Mouse (Mus musculus) midbrain, embryonic 15.5 days (tissue): ENCODE data around the gene Armc10. TPM values are rescaled to one million over a fixed set of nuclear protein-coding genes. Genes with fewer than 3 reads are reported as not detected.
"Not testable (repeated sequence)": the region's sequence is repeated elsewhere in the genome, so short reads cannot be mapped to it uniquely, and the experiment has no call there.

Experiments used
- ATAC-seq: fragments of 200-750 bp; cut with Nextera tagmentation; replicated peaks from 2 replicates; pipeline ENCODE4 v1.8.0; 2017; ENCODE audit warnings: moderate TSS enrichment
- H3K27ac ChIP-seq: fragments of 300-500 bp; sonication (generic); 2 replicates; pipeline ENCODE4 v1.5.1; 2015; ENCODE audit warnings: mild to moderate bottlenecking, inconsistent platforms
- H3K27me3 ChIP-seq: fragments of 300-500 bp; sonication (generic); replicated peaks from 2 replicates; pipeline ENCODE4 v1.6.1; 2015; ENCODE audit warnings: inconsistent platforms
- H3K36me3 ChIP-seq: fragments of 300-500 bp; sonication (generic); replicated peaks from 2 replicates; pipeline ENCODE4 v1.6.1; 2015; ENCODE audit warnings: inconsistent platforms
- H3K4me1 ChIP-seq: fragments of 300-500 bp; sonication (generic); 2 replicates; pipeline ENCODE4 v1.6.1; 2015; ENCODE audit warnings: inconsistent platforms
- H3K4me2 ChIP-seq: fragments of 300-500 bp; sonication (generic); 2 replicates; pipeline ENCODE4 v1.6.1; 2015; ENCODE audit warnings: inconsistent platforms, mild to moderate bottlenecking, moderate library complexity
- H3K4me3 ChIP-seq: fragments of 300-500 bp; sonication (generic); 2 replicates; pipeline ENCODE4 v1.5.1; 2015; ENCODE audit warnings: mild to moderate bottlenecking, inconsistent platforms
- H3K9ac ChIP-seq: fragments of 300-500 bp; sonication (generic); 2 replicates; pipeline ENCODE4 v1.6.1; 2015; ENCODE audit warnings: mild to moderate bottlenecking, inconsistent platforms
- H3K9me3 ChIP-seq: fragments of 300-500 bp; sonication (generic); 2 replicates; pipeline ENCODE4 v1.6.1; 2016; ENCODE audit warnings: inconsistent platforms
- WGBS: fragments of 180-500 bp; shearing (Covaris S2); methylation state at CpG from one replicate; pipeline ENCODE4 v1.1.7; 2015; ENCODE audit warnings: mixed read lengths; 5-methylcytosine and 5-hydroxymethylcytosine counted together
- polyA plus RNA-seq: library from polyadenylated mRNA; unstranded; fragments of >200 nt; fragmentation: Nextera tagmentation; extraction: Ambion mirVana; gene quantifications from 2 replicates; pipeline ENCODE4 v1.2.1, GENCODE M21; 2015

Gene Armc10
- polyA plus RNA-seq, 1 experiment from 2014 or later = 60.2 TPM

GRCm38 (mm10) chr5:21699555-21699954 lies 53.9 kb downstream of the Armc10 start:
- not testable (repeated sequence) for H3K4me3 ChIP-seq, H3K27me3 ChIP-seq, H3K4me2 ChIP-seq, H3K4me1 ChIP-seq, H3K9ac ChIP-seq, ATAC-seq, H3K9me3 ChIP-seq, H3K27ac ChIP-seq, H3K36me3 ChIP-seq
- 84% methylated on average over 3 of the region's 3 CpGs for WGBS

- H3K9ac ChIP-seq = peak overlapping the region; percentile 33; the same call in 1 of the 2 replicates
- no peak for ATAC-seq
- WGBS = 10% methylated on average over 10 of the region's 10 CpGs
- H3K9me3 ChIP-seq = no peaks in the 10 kb centered on the region
- H3K27me3 ChIP-seq = no peaks in the 10 kb centered on the region
- peak overlapping the region; percentile 54 for H3K4me2 ChIP-seq
- H3K36me3 ChIP-seq = no peaks in the 10 kb centered on the region
- H3K27ac ChIP-seq = no peak overlapping the region
- H3K4me3 ChIP-seq = peak overlapping the region; percentile 90
- H3K4me1 ChIP-seq = peaks cover 3% of the 10 kb centered on the region
These were observed 54.7 kb downstream of the Armc10 start for GRCm38 (mm10) chr5:21700272-21700821.

GRCm38 (mm10) chr5:21700934-21701333 lies 55.3 kb downstream of the Armc10 start:
- H3K36me3 ChIP-seq = no peaks in the 10 kb centered on the region
- H3K27ac ChIP-seq = peak overlapping the region; percentile 99
- H3K4me3 ChIP-seq = peak overlapping the region; percentile 90
- peaks cover 3% of the 10 kb centered on the region for H3K4me1 ChIP-seq
- WGBS = under 1% methylated on average over 22 of the region's 22 CpGs
- H3K4me2 ChIP-seq = peak overlapping the region; percentile 54
- peak; percentile 89 for ATAC-seq
- no peaks in the 10 kb centered on the region for H3K9me3 ChIP-seq
- H3K27me3 ChIP-seq = no peaks in the 10 kb centered on the region
- peak overlapping the region; percentile 33 for H3K9ac ChIP-seq

- H3K9ac ChIP-seq = peak within 1 kb of the TSS; percentile 94
- no peaks in the 10 kb centered on the region for H3K27me3 ChIP-seq
- H3K27ac ChIP-seq = peak within 1 kb of the TSS; percentile 99
- WGBS = under 1% methylated on average over 53 of the region's 59 CpGs
- H3K36me3 ChIP-seq = no peaks in the 10 kb centered on the region
- peak within 1 kb of the TSS; percentile 54 for H3K4me2 ChIP-seq
- H3K4me3 ChIP-seq = peak within 1 kb of the TSS; percentile 90
- H3K4me1 ChIP-seq = peaks cover 3% of the 10 kb centered on the region
- ATAC-seq = peak; percentile 99
- no peaks in the 10 kb centered on the region for H3K9me3 ChIP-seq
These were observed 55.9 kb downstream of the Armc10 start, which contains the start of gene Napepld for GRCm38 (mm10) chr5:21701351-21702008. TSS of gene Napepld (minus strand) at chr5:21701396.

- Histone ChIP-seq H3K9ac (peak overlapping the region; percentile 94), H3K4me1 (peaks cover 3% of the 10 kb centered on the region), H3K9me3 (no peaks in the 10 kb centered on the region), H3K27me3 (no peaks in the 10 kb centered on the region), H3K4me2 (peak overlapping the region; percentile 54), H3K4me3 (peak overlapping the region; percentile 90), H3K36me3 (no peaks in the 10 kb centered on the region), H3K27ac (peak overlapping the region; percentile 99)
- ATAC-seq = no peak
- 47% methylated on average over 2 of the region's 2 CpGs for WGBS
These were observed 56.4 kb downstream of the Armc10 start for GRCm38 (mm10) chr5:21702009-21702364.

GRCm38 (mm10) chr5:21702873-21703475 lies 57.4 kb downstream of the Armc10 start:
- no peak for ATAC-seq
- no peaks in the 10 kb centered on the region for H3K9me3 ChIP-seq
- no peak overlapping the region for H3K27ac ChIP-seq
- 89% methylated on average over 6 of the region's 6 CpGs for WGBS
- H3K4me2 ChIP-seq = no peak overlapping the region
- no peaks in the 10 kb centered on the region for H3K27me3 ChIP-seq
- no peak overlapping the region for H3K4me3 ChIP-seq
- H3K36me3 ChIP-seq = no peaks in the 10 kb centered on the region
- peaks cover 3% of the 10 kb centered on the region for H3K4me1 ChIP-seq
- H3K9ac ChIP-seq = no peak overlapping the region

- no peak overlapping the region for H3K27ac ChIP-seq
- H3K4me2 ChIP-seq = no peak overlapping the region
- H3K4me3 ChIP-seq = no peak overlapping the region
- H3K27me3 ChIP-seq = no peaks in the 10 kb centered on the region
- ATAC-seq = no peak
- no peaks in the 10 kb centered on the region for H3K36me3 ChIP-seq
- H3K4me1 ChIP-seq = peaks cover 3% of the 10 kb centered on the region
- no peak overlapping the region for H3K9ac ChIP-seq
- 89% methylated on average over 3 of the region's 3 CpGs for WGBS
- H3K9me3 ChIP-seq = no peaks in the 10 kb centered on the region
These were observed 58.1 kb downstream of the Armc10 start for GRCm38 (mm10) chr5:21703708-21704107.

- ATAC-seq = no peak
- Histone ChIP-seq H3K9ac (no peak overlapping the region), H3K27me3 (no peaks in the 10 kb centered on the region), H3K4me2 (no peak overlapping the region), H3K27ac (no peak overlapping the region), H3K4me3 (no peak overlapping the region), H3K9me3 (no peaks in the 10 kb centered on the region), H3K4me1 (no peaks in the 10 kb centered on the region), H3K36me3 (no peaks in the 10 kb centered on the region)
- WGBS = 95% methylated on average over 4 of the region's 4 CpGs
These were observed 60.9 kb downstream of the Armc10 start for GRCm38 (mm10) chr5:21706546-21706945.

GRCm38 (mm10) chr5:21708011-21708410 lies 62.4 kb downstream of the Armc10 start:
- not testable (repeated sequence) for ATAC-seq, H3K27me3 ChIP-seq, H3K9me3 ChIP-seq, H3K4me3 ChIP-seq, H3K4me1 ChIP-seq, H3K27ac ChIP-seq, H3K4me2 ChIP-seq, H3K36me3 ChIP-seq, H3K9ac ChIP-seq
- 84% methylated on average over 8 of the region's 8 CpGs for WGBS

Other genes with a start within 250 kb of the Armc10 start
- 0.88 and 1.1 TPM in 2 replicates for gene Ccdc146, start 221.1 kb upstream of the Armc10 start, polyA plus RNA-seq
- gene Fam185a, start 220.9 kb upstream of the Armc10 start, polyA plus RNA-seq = 7.9 and 8.4 TPM in 2 replicates
- gene Lrrc17, start 102.3 kb upstream of the Armc10 start, polyA plus RNA-seq = 6.7 and 9.2 TPM in 2 replicates
- 0.27 and 0.39 TPM in 2 replicates for gene Fbxl13, start 179 bp upstream of the Armc10 start, polyA plus RNA-seq
- gene Napepld, start 55.6 kb downstream of the Armc10 start, polyA plus RNA-seq = 2.5 and 2.8 TPM in 2 replicates
- 71.7 and 76.9 TPM in 2 replicates for gene Pmpcb, start 91.3 kb downstream of the Armc10 start, polyA plus RNA-seq
- gene Dnajc2, start 139.4 kb downstream of the Armc10 start, polyA plus RNA-seq = 65.9 and 71.1 TPM in 2 replicates
- gene Psmc2, start 139.5 kb downstream of the Armc10 start, polyA plus RNA-seq = 176 and 182 TPM in 2 replicates
- 0.17 and 0.31 TPM in 2 replicates for gene Slc26a5, start 219.8 kb downstream of the Armc10 start, polyA plus RNA-seq